ENCODE assay signal across 8 mouse cellular contexts in the genomic region with DNA sequence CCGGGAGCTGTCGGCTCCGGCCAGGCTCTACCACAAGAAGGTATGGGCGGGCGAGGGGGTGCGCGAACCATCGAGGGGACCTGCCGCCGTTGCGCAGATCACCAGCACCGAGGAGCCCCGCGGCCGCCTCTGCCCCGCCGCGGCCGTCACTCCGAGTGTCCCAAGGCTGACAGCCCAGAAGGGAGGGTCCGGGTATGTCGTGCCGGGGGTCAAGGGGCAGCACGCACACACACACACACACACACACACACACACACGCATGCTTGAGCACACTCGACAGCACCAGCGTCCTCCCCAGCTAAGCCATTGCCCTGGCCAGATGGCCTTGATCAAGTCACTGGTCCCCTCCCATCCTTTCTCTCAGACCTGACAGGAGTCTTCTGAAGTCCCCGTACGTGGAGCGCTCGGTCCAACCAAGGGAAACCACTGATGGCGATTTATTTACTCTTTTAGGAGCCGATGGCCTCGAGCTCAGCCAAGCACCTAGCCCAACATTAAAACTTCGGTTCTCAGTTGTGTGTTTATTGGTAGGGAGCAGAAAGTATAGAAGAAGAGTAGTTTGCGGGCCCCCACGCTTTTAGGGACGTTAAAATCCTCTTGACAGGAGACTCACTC. TPM values are rescaled to one million over a fixed set of nuclear protein-coding genes. Genes with fewer than 3 reads are reported as not detected.
DNase-seq lines count a peak whose midpoint lies in the region; ATAC-seq and TF ChIP-seq lines count a peak whose summit lies in the region.

No protein-coding gene starts in this region.

- peak overlapping the region; percentile 99; the same call in 1 of the 2 replicates for H3K27ac ChIP-seq in forebrain, embryonic 16.5 days (ENCODE audit: low read length)
- peak overlapping the region; percentile 76 for H3K27ac ChIP-seq in liver, postnatal 0 days (ENCODE audit: low read depth)

- TF ChIP-seq CTCF in E14TG2a.4 (conservative IDR thresholded peaks at IDR 0.05; ENCODE audit: low read length) = no peak
- TF ChIP-seq CTCF in liver, postnatal 0 days (IDR thresholded peaks at IDR 0.05; ENCODE audit: low read depth) = no peak

- H3K4me2 ChIP-seq in forebrain, embryonic 16.5 days (ENCODE audit: low read length) = peak overlapping the region; percentile 57
- H3K4me2 ChIP-seq in liver, postnatal 0 days (ENCODE audit: low read depth, low read length) = peak overlapping the region; percentile 97

- H3K9ac ChIP-seq in forebrain, embryonic 16.5 days (replicated peaks; ENCODE audit: low read depth, low read length) = peak overlapping the region; percentile 89
- peak overlapping the region; percentile 85 for H3K9ac ChIP-seq in liver, postnatal 0 days (replicated peaks)

- peaks cover 63% of the 10 kb centered on the region for H3K36me3 ChIP-seq in E14TG2a.4 (ENCODE audit: insufficient read depth, low read length)
- H3K36me3 ChIP-seq in forebrain, embryonic 16.5 days (ENCODE audit: control insufficient read depth, insufficient read depth) = peaks cover 4% of the 10 kb centered on the region; the same call in 1 of the 2 replicates
- H3K36me3 ChIP-seq in liver, postnatal 0 days (replicated peaks; ENCODE audit: insufficient read depth, low read length) = peaks cover 34% of the 10 kb centered on the region

- WGBS in forebrain, embryonic 16.5 days = 2% methylated on average over 38 of the region's 38 CpGs
- 2% methylated on average over 29 of the region's 38 CpGs for WGBS in liver, postnatal 0 days (ENCODE audit: insufficient replicate concordance)

- peak overlapping the region; percentile 99 for H3K4me3 ChIP-seq in E14TG2a.4 (replicated peaks; ENCODE audit: low read length)
- H3K4me3 ChIP-seq in forebrain, embryonic 16.5 days (replicated peaks; ENCODE audit: low read length) = peak overlapping the region; percentile 100
- H3K4me3 ChIP-seq in liver, postnatal 0 days (ENCODE audit: low read depth, low read length) = peak overlapping the region; percentile 88

- no peaks in the 10 kb centered on the region for H3K27me3 ChIP-seq in E14TG2a.4 (ENCODE audit: insufficient read depth, low read length)
- no peaks in the 10 kb centered on the region for H3K27me3 ChIP-seq in forebrain, embryonic 16.5 days (replicated peaks; ENCODE audit: control insufficient read depth, insufficient read depth, low read length)
- no peaks in the 10 kb centered on the region for H3K27me3 ChIP-seq in liver, postnatal 0 days (ENCODE audit: insufficient read depth, low read length)

- no peaks in the 10 kb centered on the region for H3K9me3 ChIP-seq in E14TG2a.4 (ENCODE audit: low read length)
- H3K9me3 ChIP-seq in forebrain, embryonic 16.5 days (ENCODE audit: control insufficient read depth, low read length) = no peaks in the 10 kb centered on the region
- H3K9me3 ChIP-seq in liver, postnatal 0 days (ENCODE audit: low read length) = no peaks in the 10 kb centered on the region

- intact Hi-C loops in gastrocnemius, postnatal 14 days (cut with DNase I; ENCODE audit: low total_unique reads) = loop anchor here (10.0 kb wide), 1 partner anchor 332 kb away; no protein-coding TSS in a partner anchor

- TF ChIP-seq EP300 in liver, postnatal 0 days (IDR thresholded peaks at IDR 0.05; ENCODE audit: low read depth) = no peak

- peak; percentile 41; the same call in 1 of the 2 replicates for ATAC-seq in forebrain, embryonic 16.5 days
- peak; percentile 14 for ATAC-seq in liver, postnatal 0 days

- peak; percentile 28 for DNase-seq in gastrocnemius, postnatal 25 days
- DNase-seq in gastrocnemius, postnatal 4 days (ENCODE audit: low spot score in 2 of 2) = no peak
- no peak for DNase-seq in liver, postnatal 0 days
- no peak for DNase-seq in embryo, embryonic 10.5 days (ENCODE audit: low spot score)
- no peak for DNase-seq in gastrocnemius, postnatal 14 days
- DNase-seq in layer of hippocampus, adult 18-20 months (ENCODE audit: low spot score in 2 of 2) = no peak

- H3K4me1 ChIP-seq in E14TG2a.4 (replicated peaks; ENCODE audit: low read depth, low read length) = peaks cover 55% of the 10 kb centered on the region
- H3K4me1 ChIP-seq in forebrain, embryonic 16.5 days (replicated peaks; ENCODE audit: control insufficient read depth, insufficient read depth, low read length) = peaks cover 26% of the 10 kb centered on the region
- peaks cover 29% of the 10 kb centered on the region for H3K4me1 ChIP-seq in liver, postnatal 0 days (ENCODE audit: insufficient read depth)

RNA-seq across cellular contexts. Expression of a gene that starts 0.5 kb away (rescaled TPM):
- total RNA-seq in gastrocnemius, postnatal 25 days (2021) = 100 to 1,000 TPM; 126 to 135 TPM
- total RNA-seq in gastrocnemius, postnatal 4 days (2021) = 10 to 100 TPM; 69.5 to 70.2 TPM
- polyA plus RNA-seq in forebrain, embryonic 16.5 days (2015; fragmentation: Nextera tagmentation; extraction: Ambion mirVana) = 76.9 and 79.6 TPM in 2 replicates
- polyA plus RNA-seq in liver, postnatal 0 days (2015; fragmentation: Nextera tagmentation; extraction: Ambion mirVana) = 109 TPM in 2 replicates
- 100 to 1,000 TPM in 1 of 2 experiments, 10 to 100 TPM in 1; 92.5 to 102 TPM for total RNA-seq in gastrocnemius, postnatal 14 days (2021)
- total RNA-seq in layer of hippocampus, adult 18-20 months (2021) = 100 to 1,000 TPM; 128 to 132 TPM

RNA-seq across cellular contexts. Expression of a gene that starts 0.7 kb away (rescaled TPM):
- 1 to 10 TPM; 5.8 to 8.2 TPM for total RNA-seq in gastrocnemius, postnatal 25 days (2021)
- 10 to 100 TPM; 18.9 to 21.9 TPM for total RNA-seq in gastrocnemius, postnatal 4 days (2021)
- 50.7 and 52.7 TPM in 2 replicates for polyA plus RNA-seq in forebrain, embryonic 16.5 days (2015; fragmentation: Nextera tagmentation; extraction: Ambion mirVana)
- polyA plus RNA-seq in liver, postnatal 0 days (2015; fragmentation: Nextera tagmentation; extraction: Ambion mirVana) = 6.9 and 7.9 TPM in 2 replicates
- 1 to 10 TPM; 6.5 to 6.9 TPM for total RNA-seq in gastrocnemius, postnatal 14 days (2021)
- total RNA-seq in layer of hippocampus, adult 18-20 months (2021) = 10 to 100 TPM; 48.3 to 49.3 TPM

RNA-seq across cellular contexts. Expression of a gene that starts 27.3 kb away (rescaled TPM):
- 1 to 10 TPM; 3.0 to 3.6 TPM for total RNA-seq in gastrocnemius, postnatal 25 days (2021)
- 10 to 100 TPM; 30.8 to 34.9 TPM for total RNA-seq in gastrocnemius, postnatal 4 days (2021)
- polyA plus RNA-seq in forebrain, embryonic 16.5 days (2015; fragmentation: Nextera tagmentation; extraction: Ambion mirVana) = 4.4 and 7.9 TPM in 2 replicates
- polyA plus RNA-seq in liver, postnatal 0 days (2015; fragmentation: Nextera tagmentation; extraction: Ambion mirVana) = 3.2 and 3.4 TPM in 2 replicates
- 10 to 100 TPM in 1 of 2 experiments, 1 to 10 TPM in 1; 5.8 to 11.2 TPM for total RNA-seq in gastrocnemius, postnatal 14 days (2021)
- 10 to 100 TPM; 25.9 to 29.0 TPM for total RNA-seq in layer of hippocampus, adult 18-20 months (2021)

RNA-seq across cellular contexts. Expression of a gene that starts 37.4 kb away (rescaled TPM):
- 1 to 10 TPM; 4.8 to 5.9 TPM for total RNA-seq in gastrocnemius, postnatal 25 days (2021)
- total RNA-seq in gastrocnemius, postnatal 4 days (2021) = 1 to 10 TPM; 5.5 to 5.7 TPM
- polyA plus RNA-seq in forebrain, embryonic 16.5 days (2015; fragmentation: Nextera tagmentation; extraction: Ambion mirVana) = 9.2 and 9.6 TPM in 2 replicates
- polyA plus RNA-seq in liver, postnatal 0 days (2015; fragmentation: Nextera tagmentation; extraction: Ambion mirVana) = 2.6 and 2.8 TPM in 2 replicates
- total RNA-seq in gastrocnemius, postnatal 14 days (2021) = 1 to 10 TPM; 4.9 TPM
- total RNA-seq in layer of hippocampus, adult 18-20 months (2021) = 10 to 100 TPM; 13.4 to 14.1 TPM

RNA-seq across cellular contexts. Expression of a gene that starts 48.4 kb away (rescaled TPM):
- total RNA-seq in gastrocnemius, postnatal 25 days (2021) = not detected
- total RNA-seq in gastrocnemius, postnatal 4 days (2021) = not detected
- polyA plus RNA-seq in forebrain, embryonic 16.5 days (2015; fragmentation: Nextera tagmentation; extraction: Ambion mirVana) = not detected in 2 replicates
- not detected in 2 replicates for polyA plus RNA-seq in liver, postnatal 0 days (2015; fragmentation: Nextera tagmentation; extraction: Ambion mirVana)
- not detected for total RNA-seq in gastrocnemius, postnatal 14 days (2021)
- not detected for total RNA-seq in layer of hippocampus, adult 18-20 months (2021)
